Mouse (Mus musculus): ENCODE measurements around the gene Gm8362. TPM values are rescaled to one million over a fixed set of nuclear protein-coding genes. Genes with fewer than 3 reads are reported as not detected.

The Gm8362 gene
- not detected in 2 replicates for polyA plus RNA-seq (2012; ENCODE audit: low replicate concordance)

GRCm38 (mm10) chr14:6774311-6774710, at the start of gene Gm8362:
Gene Gm8362 (minus strand): TSS chr14:6774411.

GRCm38 (mm10) chr14:6742232-6742631, 32.0 kb downstream of the Gm8362 start, which contains the start of gene Gm3636:
Gene Gm3636 (minus strand): TSS chr14:6742332.

GRCm38 (mm10) chr14:6720151-6720550, 54.1 kb downstream of the Gm8362 start, which contains the start of gene Gm8050:
Gene Gm8050 (minus strand): TSS chr14:6720251.

Other genes with a start within 250 kb of the Gm8362 start
- not detected in 2 replicates for gene Gm8356, start 237.1 kb downstream of the Gm8362 start, polyA plus RNA-seq (2012; ENCODE audit: low replicate concordance)
- not detected in 2 replicates for gene Gm3629, start 183.8 kb downstream of the Gm8362 start, polyA plus RNA-seq (2012; ENCODE audit: low replicate concordance)
- gene Gm3460, start 152.0 kb downstream of the Gm8362 start, polyA plus RNA-seq (2012; ENCODE audit: low replicate concordance), result not detected in 2 replicates
- not detected in 2 replicates for gene Gm10251, start 90.2 kb downstream of the Gm8362 start, polyA plus RNA-seq (2012; ENCODE audit: low replicate concordance)
- 0.07 TPM in 1 of 2 replicates, not detected in the other for gene Gm8050, start 54.2 kb downstream of the Gm8362 start, polyA plus RNA-seq (2012; ENCODE audit: low replicate concordance)
- 0.26 TPM in 1 of 2 replicates, not detected in the other for gene Gm3636, start 32.1 kb downstream of the Gm8362 start, polyA plus RNA-seq (2012; ENCODE audit: low replicate concordance)
- not detected in 2 replicates for gene Gm3642, start 65.9 kb upstream of the Gm8362 start, polyA plus RNA-seq (2012; ENCODE audit: low replicate concordance)
- not detected in 2 replicates for gene Gm3667, start 115.6 kb upstream of the Gm8362 start, polyA plus RNA-seq (2012; ENCODE audit: low replicate concordance)
- gene Gm6356, start 199.4 kb upstream of the Gm8362 start, polyA plus RNA-seq (2012; ENCODE audit: low replicate concordance), result not detected in 2 replicates